Mouse (Mus musculus): ENCODE measurements around the gene Ptprm.

DNA sequence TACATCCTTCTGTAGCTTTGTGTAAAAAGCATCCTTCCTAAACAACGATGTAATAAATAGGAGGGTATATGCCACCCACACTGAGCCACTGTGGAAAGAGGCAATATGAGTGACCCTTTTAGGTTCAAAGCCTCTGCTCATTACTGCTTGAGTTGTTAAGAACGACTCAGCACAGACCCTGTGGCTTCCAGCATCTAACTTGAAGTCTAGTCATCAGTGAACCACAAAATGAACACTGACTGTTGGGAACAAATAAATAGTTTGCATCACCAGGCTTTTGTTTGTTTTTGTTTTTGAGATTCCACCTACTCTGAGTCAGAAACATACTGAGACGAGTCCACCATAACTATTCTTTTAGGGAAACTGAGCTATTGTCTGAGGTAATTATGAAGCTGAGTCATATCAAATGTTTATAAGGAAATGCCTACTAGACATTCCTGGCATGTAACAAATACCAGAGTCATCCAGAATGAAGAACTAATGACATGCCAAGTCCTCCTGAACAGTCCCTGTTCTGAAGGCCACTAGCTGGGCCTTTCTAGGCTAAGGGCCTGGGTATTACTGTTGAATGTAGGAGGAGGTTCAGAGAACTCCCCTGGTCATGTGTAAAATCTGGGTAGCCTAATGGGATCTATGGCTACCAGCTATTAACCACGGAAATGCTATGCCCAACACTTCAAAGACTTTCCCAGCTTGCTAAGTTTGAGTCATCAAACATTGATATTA lies 603.6 kb downstream of the Ptprm start:
- TF ChIP-seq POLR2A (IDR thresholded peaks at IDR 0.05; ENCODE audit: control insufficient read depth, low read depth, low read length) (no peak), CTCF (IDR thresholded peaks at IDR 0.05; ENCODE audit: control insufficient read depth, insufficient read depth, insufficient replicate concordance, low read depth, low read length) (no peak)
